Mouse (Mus musculus): Measurements from ENCODE around the gene Mrpl53. TPM values are rescaled to one million over a fixed set of nuclear protein-coding genes. Genes with fewer than 3 reads are reported as not detected.
A peak's percentile ranks its signal among the peaks of the same experiment; 100 is the strongest.

The Mrpl53 gene
- total RNA-seq, 2 experiments from 2014 or later: 109 to 115 TPM

- peak; percentile 62 for DNase-seq
Observed at GRCm38 (mm10) chr6:83092416-83093127, 16.3 kb upstream of the Mrpl53 start.

DNA sequence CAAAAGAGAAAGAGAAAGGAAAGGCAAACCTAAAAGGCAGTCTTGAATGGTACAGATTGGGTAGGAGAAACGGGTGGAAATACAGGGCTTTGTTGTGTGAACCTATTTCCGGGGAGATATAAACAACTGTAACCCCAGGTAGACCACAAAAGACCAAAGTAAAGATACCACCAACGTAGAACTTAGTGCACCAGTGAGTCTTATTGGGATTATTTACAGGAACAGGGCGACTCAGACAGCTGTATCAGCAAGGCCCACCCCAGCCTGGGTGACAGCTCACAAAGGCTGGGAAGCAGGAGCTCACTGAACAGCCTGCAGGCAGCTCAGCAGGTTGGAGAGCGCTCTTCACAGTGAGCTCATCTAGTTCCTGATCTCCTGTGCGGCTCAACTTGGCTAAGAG, 12.9 kb upstream of the Mrpl53 start:
- no peak for DNase-seq

DNA sequence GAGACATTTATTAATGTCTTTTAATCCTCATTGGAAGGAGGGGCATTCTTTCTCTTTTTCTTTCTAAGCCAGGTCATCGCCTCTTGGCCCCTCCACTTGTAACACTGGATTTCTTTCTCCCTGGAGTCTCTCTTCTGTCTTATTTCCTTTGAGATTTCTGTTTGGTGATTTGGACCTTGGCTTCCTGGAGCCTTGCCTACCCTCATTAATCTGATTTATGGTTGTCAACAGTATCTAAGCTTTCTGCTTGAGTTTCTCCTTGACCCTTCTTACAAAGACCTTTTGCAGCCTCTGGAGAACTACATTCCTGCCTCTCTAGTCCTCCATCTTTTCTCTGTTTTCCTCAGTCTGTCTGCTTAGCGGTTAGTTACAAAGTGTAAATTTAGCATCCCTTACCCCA, 10.4 kb upstream of the Mrpl53 start:
- DNase-seq: peak; percentile 74

GRCm38 (mm10) chr6:83101316-83101687, 7.5 kb upstream of the Mrpl53 start, which contains the start of the genes Ccdc142 and Gm42688:
TSS of gene Ccdc142 (plus strand) at chr6:83101601.
TSS of gene Gm42688 (plus strand) at chr6:83101617.
- DNase-seq: peak; percentile 92

- DNase-seq: peak; percentile 80
Observed at GRCm38 (mm10) chr6:83101688-83102556, 6.9 kb upstream of the Mrpl53 start.

DNA sequence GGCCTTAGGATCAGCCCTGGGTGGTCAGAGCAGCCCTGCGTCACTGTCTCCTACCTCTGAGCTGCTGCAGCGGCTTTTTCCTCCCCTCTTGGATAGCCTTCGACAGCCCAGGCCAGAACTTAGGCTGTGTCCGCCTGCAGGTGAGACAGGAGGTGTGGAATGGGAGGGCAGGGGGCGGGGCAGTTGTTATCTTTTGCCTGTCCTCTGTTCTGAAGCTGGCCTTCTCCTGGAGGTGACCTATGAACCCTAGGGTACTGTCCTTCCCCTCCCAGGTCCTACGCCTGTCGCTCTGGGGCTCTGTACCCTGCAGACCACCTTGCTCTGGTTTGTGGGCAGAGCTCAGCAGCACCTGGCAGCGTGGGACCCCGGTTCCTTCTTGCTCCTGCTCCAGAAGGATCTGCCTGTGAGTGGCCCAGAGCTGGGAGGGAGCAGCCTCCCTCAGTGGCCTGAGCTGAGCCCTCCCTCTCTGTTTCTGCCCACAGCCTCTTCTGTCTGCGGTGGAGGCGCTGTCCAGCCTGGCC, 5.7 kb upstream of the Mrpl53 start:
- no peak for DNase-seq

DNA sequence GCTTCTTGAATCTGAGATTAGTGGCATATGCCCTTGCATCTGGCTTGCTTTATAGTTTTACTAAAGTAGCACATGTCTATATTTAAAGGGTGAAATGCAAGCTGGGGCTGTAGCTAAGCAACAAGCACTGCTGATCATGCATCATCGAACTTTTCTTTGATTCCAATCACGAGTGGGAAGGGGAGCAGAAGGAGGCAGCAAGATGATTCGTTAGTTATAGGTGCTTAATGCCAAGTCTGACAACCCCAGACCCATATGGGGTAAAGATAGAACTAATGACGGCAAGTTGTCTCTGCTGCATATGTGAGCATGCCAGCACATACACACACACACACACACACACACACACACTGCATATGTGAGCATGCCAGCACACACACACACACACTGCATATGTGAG, 4.7 kb upstream of the Mrpl53 start:
- no peak for DNase-seq

- DNase-seq: peak; percentile 91
Observed at GRCm38 (mm10) chr6:83107566-83108400, 1.1 kb upstream of the Mrpl53 start.

GRCm38 (mm10) chr6:83111510-83112136, 2.8 kb downstream of the Mrpl53 start:
- no peak for DNase-seq

GRCm38 (mm10) chr6:83115011-83115671, 6.3 kb downstream of the Mrpl53 start, which contains the start of gene Mogs:
TSS of gene Mogs (plus strand) at chr6:83115496.
- DNase-seq: peak; percentile 98

DNA sequence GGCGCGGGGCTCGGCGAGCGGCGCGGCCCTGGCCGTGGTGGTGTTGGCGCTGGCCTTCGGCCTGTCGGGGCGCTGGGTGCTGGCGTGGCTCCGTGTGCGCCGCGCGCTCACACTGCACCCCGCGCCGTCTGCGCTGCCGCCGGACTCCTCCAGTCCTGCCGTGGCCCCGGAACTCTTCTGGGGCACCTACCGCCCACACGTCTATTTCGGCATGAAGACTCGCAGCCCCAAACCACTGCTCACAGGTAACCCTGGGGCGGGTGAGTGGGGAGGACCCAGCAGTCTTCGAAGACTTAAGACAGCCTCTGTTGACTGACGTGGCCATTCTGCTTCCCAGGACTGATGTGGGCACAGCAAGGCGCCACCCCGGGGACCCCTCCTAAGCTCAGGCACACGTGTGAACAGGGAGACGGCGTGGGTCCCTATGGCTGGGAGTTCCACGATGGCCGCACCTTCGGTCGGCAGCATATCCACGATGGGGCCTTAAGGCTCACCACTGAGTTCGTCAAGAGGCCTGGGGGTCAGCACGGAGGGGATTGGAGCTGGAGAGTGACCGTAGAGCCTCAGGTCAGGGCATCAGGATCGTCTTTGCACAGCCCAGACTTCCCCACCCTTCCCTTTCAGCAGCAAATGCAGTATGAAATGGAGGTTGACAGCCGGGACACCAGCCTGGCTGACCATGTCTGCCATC, 7.0 kb downstream of the Mrpl53 start:
- no peak for DNase-seq

DNA sequence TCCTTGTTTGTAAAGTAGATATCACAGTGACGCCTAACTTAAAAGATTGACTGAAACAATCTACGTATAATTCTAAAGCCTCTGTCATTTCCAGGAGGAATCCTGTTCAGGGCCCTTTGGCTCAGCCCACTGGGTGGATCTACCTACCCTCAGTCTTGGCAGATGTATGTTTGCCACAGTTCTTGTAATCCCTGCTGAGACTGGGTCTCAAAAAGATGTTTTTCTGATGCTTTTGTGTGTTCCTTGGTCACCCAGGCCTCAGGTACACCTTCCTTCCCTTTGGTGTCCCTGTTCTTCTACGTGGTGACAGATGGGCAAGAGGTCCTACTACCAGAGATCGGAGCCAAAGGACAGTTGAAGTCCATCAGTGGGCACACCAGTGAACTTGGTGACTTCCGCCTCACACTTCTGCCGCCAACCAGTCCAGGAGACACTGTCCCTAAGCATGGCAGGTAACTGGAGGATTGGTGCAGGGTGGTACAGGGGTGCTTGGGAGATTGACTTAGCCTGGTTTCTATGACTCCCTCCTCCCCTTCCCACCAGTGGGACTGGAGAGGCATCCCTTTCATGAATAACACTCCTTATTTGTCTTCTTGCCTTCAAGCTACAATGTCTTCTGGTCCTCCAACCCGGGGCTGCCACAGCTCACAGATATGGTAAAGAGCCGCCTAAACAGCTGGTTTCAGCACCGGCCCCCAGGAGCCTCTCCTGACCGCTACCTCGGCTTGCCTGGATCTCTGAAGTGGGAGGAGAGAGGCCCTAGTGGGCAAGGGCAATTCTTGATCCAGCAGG, 7.7 kb downstream of the Mrpl53 start:
- no peak for DNase-seq

GRCm38 (mm10) chr6:83117165-83117438, 8.3 kb downstream of the Mrpl53 start:
- DNase-seq: no peak

- DNase-seq: peak; percentile 35
Observed at GRCm38 (mm10) chr6:83117616-83118015, 8.8 kb downstream of the Mrpl53 start.

GRCm38 (mm10) chr6:83118369-83118768, 9.5 kb downstream of the Mrpl53 start:
- DNase-seq: no peak

GRCm38 (mm10) chr6:83118825-83119733, 10.2 kb downstream of the Mrpl53 start:
- no peak for DNase-seq

GRCm38 (mm10) chr6:83119734-83120051, 10.9 kb downstream of the Mrpl53 start:
- peak; percentile 58 for DNase-seq

DNA sequence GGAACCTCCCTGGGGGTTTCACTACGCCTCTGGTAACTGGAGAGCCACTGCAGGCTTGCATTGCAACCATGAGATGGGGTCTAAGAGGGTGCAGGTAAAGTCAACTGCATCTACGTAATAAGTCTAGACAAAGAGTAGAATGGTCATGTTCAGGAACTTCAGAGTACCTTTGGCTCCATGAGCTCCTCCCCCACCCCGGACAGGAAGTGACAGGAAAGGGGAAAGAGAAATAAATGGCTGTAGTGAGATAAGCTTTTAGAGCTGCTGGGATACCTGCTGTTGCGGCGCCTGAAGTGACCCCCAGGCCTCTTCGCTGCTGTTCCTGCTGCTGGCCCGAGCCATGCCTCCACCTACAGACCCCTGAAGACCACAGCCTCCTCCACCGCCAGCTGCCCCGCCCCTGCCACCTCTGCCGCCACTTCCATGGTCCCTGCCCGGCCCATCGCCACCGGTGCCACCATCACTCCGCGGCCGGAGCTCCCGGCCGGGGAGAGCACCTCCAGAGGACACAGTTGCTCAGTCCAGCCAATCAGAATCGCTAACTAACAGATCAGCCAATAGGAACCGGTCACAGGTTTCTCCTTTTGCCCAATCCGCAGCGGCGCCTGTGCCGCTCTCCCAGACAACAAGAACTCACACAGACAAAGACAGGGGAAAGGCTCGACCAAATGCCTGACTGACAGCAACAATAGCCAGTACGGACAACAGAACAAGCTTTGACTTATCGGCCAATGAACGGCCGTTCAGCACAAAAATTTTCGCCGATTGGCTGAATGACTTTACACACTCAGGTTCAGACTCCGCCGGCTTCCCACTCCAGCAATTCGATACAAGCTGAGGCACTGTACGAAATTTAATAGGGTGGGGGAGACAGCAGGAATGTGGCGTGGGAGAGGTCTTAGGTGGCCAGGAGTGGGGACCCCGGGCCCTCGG, 12.4 kb downstream of the Mrpl53 start, which contains the start of gene Wbp1:
TSS of gene Wbp1 (minus strand) at position 630 of the 933 bp plus-strand sequence.
- peak; percentile 94 for DNase-seq
